Mouse (Mus musculus) fibroblast of lung, adult 2 months (primary cell): ENCODE measurements around the gene Zfp219.
A peak's percentile ranks its signal among the peaks of the same experiment; 100 is the strongest.

ENCODE experiments used
- DNase-seq: peaks from one replicate; pipeline ENCODE4 v3.0.0-alpha.2; 2011; ENCODE audit warnings: low read depth

Zfp219 gene

DNA sequence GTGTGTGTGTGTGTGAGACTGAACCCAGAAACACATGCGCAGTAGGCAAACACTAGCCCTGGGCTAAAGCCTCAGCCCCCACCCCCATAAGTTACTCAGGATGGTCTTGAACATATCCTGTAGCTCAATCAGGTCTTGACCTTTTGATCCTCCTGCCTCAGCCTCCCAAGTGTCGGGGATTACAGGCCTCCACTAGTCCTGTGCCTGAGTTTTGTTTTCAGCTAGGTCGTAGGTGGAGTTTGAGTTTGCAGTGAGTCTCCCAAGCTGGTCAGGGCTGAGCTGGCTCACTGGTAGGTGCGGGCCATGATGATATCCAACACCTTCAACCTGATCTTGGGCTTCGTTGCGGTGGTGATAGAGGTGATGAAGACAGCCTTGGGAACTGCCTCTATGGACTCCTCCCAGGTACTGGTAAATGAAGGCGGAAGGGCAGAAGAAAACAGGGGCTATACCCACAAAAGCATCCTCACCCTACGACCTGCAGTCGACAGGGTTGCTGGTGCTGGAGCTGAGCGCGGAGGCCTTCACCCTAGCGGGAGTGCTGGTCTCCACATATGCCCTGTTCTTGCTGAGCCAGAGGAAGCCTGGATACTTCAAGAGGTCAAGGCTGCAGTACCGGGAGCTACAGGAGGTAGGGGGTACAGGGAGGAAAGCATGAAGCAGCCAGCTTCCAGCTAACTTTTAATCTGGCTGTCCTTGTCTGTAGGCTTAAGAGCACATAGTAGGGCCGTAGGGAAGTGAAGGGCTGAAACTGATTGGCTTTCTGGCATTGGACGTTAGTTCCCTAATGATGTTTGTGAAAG lies 2.1 kb downstream of the Zfp219 start:
- DNase-seq = no peak

- DNase-seq = no peak
Observed at GRCm38 (mm10) chr14:52017662-52018061, 2.9 kb downstream of the Zfp219 start.

DNA sequence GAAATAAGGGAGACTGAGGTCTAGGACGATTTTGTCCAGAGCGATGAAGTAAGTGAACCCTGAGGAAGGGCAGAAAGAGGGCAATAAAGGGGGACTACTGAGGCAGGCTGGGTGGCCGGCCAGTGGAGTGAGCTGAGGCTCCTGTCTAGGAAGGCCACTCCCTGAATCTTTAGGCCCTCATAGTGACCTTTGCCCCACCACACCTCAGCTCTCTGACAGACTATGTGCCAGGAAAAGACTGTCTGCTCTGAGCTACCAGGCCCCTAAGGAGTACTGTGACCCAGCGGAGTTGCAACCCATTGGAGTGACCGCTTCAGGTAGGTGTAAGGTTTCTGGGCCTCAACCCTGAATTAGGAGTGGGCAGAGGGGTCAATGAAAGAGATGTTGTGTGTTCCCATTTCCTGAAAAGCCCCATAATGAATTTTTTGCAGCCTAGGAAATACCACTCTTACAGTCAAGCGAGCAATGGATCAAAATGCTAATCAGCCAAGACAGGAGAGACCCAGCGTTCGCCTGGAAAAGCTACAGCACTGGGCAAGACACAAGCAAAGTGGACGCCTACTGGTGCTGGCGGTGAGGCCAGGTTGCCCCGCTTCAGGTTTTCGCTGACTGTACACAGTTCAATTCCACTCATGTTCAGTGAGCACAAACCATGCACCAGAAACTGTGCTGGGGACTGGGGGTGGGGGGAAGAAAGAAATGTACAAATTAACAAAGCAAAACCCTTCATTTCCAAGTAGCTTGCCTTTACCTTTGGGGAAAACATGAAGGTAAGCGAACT lies 3.7 kb downstream of the Zfp219 start:
- DNase-seq = no peak

GRCm38 (mm10) chr14:52015445-52016100 lies 5.0 kb downstream of the Zfp219 start, which contains the start of gene Tmem253:
Tmem253 (plus strand) TSS chr14:52015658.
- DNase-seq = no peak

GRCm38 (mm10) chr14:52014761-52015311 lies 5.7 kb downstream of the Zfp219 start:
- no peak for DNase-seq

DNA sequence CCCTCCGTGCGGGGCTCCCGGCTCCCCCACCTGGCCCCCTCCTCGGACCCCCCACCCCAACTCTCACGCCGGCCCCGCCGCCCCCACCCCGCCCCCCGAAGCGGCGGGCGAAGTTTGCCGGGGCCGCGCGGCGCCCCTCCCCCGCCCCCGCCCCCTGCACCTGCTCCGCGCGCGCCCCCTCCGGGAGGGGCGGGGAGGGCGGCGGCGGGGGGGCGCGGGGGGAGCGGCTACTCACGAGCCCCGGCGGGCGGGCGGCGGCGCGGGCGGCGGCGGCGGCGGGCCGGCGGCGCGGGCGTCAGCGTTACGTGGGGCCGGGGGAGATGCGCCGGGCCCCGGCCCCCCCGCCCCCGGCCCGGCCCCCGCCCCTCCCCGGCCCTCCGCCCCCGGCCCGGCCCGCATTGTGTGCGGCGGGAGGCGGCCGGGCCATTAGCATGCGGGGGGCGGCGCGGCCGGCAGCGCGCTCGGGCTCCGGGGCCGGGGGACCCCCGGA lies 6.2 kb downstream of the Zfp219 start:
- DNase-seq = no peak

DNA sequence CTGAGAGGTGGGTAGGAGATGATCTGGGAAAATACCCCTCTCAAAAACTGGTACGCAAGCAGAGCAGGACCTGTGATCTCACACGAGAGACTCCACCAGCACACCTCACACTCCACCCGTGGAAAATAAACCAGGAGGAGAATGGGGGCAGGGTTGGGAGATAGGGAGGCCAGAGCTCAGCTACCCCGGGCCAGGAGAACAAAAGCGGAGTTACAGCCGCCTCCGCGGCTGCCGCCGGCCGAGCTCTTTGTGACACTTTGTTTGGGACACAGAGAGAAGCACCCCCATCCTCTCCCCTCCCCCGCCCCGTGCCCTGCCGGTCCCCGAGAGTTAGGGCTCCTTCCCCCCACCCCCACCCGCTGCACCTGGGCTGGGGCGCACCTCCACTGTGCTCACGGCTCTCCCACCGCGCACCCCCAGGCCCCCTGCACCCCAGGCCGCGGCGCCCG lies 6.7 kb downstream of the Zfp219 start:
- no peak for DNase-seq

DNA sequence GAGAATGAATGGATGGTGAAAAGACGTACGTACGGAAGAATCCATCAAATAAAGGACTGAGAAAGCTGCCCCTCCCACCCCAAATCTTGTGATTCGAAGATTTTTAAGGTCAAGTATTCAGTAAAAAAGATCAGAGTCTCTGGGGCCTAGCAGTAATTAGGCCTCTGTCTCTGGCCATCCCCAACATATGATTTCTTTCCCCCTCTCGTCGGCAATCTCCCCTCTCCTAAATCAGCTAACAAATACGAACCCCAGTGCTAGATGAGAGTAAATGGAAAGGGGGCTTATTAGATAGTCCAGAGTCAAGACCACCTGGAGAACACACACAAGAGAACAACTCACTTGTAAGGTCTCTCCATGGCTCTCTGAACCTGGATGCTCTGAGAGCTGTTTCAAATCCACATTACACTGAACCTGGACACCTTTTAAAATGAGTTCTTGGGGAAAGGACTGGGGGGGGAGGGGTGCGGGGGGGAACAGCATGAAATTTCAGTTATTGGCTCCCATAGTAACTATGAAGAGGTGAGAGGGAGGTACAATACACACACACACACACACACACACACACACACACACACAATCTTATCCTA lies 7.4 kb downstream of the Zfp219 start:
- DNase-seq = no peak

DNA sequence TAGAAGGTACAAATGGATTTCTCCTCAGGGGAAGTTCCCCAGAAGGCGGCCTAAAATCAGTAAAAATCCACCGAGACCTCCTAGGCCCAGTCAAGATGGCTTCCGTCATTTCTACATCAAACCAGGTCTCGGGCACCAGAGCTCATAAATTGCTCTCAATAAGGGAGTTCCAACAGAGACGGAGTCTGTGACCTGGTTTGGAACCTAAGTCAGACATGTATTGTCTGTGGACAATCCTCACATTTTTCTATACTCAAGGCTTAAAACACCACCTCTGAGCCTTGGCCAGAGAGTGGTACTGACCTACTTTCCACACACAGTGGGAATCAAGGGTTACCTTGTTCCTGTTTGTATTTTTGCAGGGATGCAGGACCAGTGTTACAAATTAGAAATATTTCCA lies 8.0 kb downstream of the Zfp219 start:
- no peak for DNase-seq

GRCm38 (mm10) chr14:52012085-52012484 lies 8.4 kb downstream of the Zfp219 start:
- DNase-seq = no peak

DNA sequence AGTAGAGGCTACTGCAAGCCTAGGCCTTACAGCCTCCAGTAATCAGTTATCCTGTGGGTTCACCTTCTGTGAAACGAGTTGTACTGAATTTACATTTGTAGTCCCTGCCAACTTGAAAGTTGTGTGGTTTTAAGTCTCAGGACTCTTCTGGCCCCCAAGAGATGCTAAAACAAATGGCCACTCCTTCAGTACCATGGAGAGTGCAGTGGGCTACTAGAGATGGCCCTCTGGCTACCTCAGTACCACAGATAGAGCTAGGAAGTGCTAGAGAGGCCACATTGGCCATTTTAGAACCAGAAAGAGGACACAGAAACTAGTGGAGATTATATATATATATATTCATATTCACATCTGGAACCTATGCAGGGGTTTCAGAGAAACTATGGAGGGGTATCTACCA lies 8.8 kb downstream of the Zfp219 start:
- no peak for DNase-seq

GRCm38 (mm10) chr14:52010446-52011111 lies 10.0 kb downstream of the Zfp219 start:
- DNase-seq = no peak

- no peak for DNase-seq
Observed at GRCm38 (mm10) chr14:52009841-52010240, 10.7 kb downstream of the Zfp219 start.

GRCm38 (mm10) chr14:52009361-52009760 lies 11.2 kb downstream of the Zfp219 start:
- no peak for DNase-seq

- DNase-seq = peak; percentile 63
Observed at GRCm38 (mm10) chr14:52008321-52009203, 12.0 kb downstream of the Zfp219 start.

GRCm38 (mm10) chr14:52006771-52007170 lies 13.8 kb downstream of the Zfp219 start:
- no peak for DNase-seq

- no peak for DNase-seq
Observed at GRCm38 (mm10) chr14:52006241-52006640, 14.3 kb downstream of the Zfp219 start.

DNA sequence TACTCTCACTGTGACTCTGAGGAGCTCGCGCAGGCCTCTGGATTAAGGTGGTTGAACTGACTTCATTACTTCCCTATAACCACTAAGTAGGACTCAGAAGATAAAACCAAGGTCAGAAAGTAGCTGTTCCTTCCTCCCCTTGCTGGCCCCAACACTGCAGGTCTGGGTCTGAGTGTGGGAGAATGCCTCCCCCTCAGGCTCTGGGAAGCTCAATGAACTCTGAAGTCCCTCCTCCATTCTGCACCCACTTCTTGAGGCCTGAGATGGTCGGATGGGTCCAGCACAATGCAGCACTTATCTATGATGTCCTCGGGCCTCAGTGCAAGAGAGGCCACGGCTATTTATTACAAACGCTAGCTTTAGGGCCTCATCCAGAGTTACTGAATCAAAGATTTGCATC lies 14.9 kb downstream of the Zfp219 start:
- no peak for DNase-seq

DNA sequence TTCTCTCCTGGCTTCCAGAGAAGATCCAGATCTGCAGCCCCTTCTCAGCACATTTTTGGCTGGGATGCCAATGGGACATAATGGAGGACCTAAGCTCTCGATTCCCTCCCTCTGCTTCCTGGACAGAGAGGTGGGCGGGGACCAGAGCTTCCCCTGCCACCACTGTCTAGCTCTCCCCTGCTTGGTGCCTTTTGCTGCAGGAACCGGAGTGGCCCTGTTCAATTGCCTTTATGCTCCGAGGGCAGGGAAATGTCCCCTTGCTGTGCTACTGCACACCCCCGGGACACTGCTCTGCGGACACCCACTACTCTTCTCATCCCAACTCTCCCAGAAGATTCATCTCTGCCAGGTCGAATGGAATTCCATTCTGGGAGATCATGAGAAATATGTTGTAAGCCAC lies 15.4 kb downstream of the Zfp219 start:
- no peak for DNase-seq

DNA sequence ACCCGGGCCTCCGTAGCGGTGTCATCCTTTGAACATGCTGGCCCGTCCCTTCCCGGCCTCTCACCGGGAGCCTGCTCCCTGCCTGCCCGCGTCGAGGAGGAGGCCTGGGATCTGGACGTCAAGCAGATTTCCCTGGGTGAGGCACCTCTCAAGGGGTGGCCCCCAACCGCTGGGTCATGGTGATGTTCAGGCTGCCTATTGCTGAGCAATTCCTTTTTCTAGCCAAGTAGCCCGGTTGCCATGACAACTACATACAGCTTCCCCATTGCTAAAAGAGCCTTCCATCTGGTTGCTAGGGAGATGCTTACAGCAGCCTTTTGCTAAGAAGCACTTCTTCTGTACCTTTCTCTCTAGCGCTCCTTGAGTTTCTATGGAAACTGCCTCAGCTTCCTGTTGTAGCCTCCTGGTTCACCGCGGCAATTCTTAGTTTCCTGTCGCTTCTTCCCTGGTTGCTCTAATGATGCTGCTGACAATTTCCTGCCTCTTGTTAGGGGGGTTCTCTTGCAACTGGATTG lies 16.5 kb downstream of the Zfp219 start:
- peak; percentile 49 for DNase-seq
